Mouse (Mus musculus) intestine, embryonic 15.5 days (tissue): ENCODE data around the gene Peli2. TPM values are rescaled to one million over a fixed set of nuclear protein-coding genes. Genes with fewer than 3 reads are reported as not detected.

Experiments
- ATAC-seq: fragments of 200-750 bp; cut with Nextera tagmentation; 2 replicates; pipeline ENCODE4 v1.8.0; 2017; ENCODE audit warnings: moderate TSS enrichment, moderate library complexity
- H3K27ac ChIP-seq: fragments of 300-500 bp; sonication (generic); 2 replicates; pipeline ENCODE4 v1.5.1; 2015; ENCODE audit warnings: mild to moderate bottlenecking, inconsistent platforms
- H3K27me3 ChIP-seq: fragments of 300-500 bp; sonication (generic); replicated peaks from 2 replicates; pipeline ENCODE4 v1.6.1; 2015; ENCODE audit warnings: inconsistent platforms
- H3K36me3 ChIP-seq: fragments of 300-500 bp; sonication (generic); 2 replicates; pipeline ENCODE4 v1.6.1; 2015; ENCODE audit warnings: inconsistent platforms
- H3K4me1 ChIP-seq: fragments of 300-500 bp; sonication (generic); replicated peaks from 2 replicates; pipeline ENCODE4 v1.6.1; 2015; ENCODE audit warnings: inconsistent platforms
- H3K4me2 ChIP-seq: fragments of 300-500 bp; sonication (generic); replicated peaks from 2 replicates; pipeline ENCODE4 v1.6.1; 2015; ENCODE audit warnings: mild to moderate bottlenecking, inconsistent platforms
- H3K4me3 ChIP-seq: fragments of 300-500 bp; sonication (generic); replicated peaks from 2 replicates; pipeline ENCODE4 v1.5.1; 2015; ENCODE audit warnings: inconsistent platforms
- H3K9ac ChIP-seq: fragments of 300-500 bp; sonication (generic); 2 replicates; pipeline ENCODE4 v1.6.1; 2015; ENCODE audit warnings: inconsistent platforms
- H3K9me3 ChIP-seq: fragments of 300-500 bp; sonication (generic); 2 replicates; pipeline ENCODE4 v1.6.1; 2016; ENCODE audit warnings: inconsistent platforms
- WGBS: fragments of 180-500 bp; shearing (Covaris S2); methylation state at CpG from one replicate; pipeline ENCODE4 v1.1.7; 2015; 5-methylcytosine and 5-hydroxymethylcytosine counted together
- polyA plus RNA-seq: library from polyadenylated mRNA; unstranded; fragments of >200 nt; fragmentation: Nextera tagmentation; extraction: Ambion mirVana; gene quantifications from 2 replicates; pipeline ENCODE4 v1.2.1, GENCODE M21; 2015

Peli2 gene
- polyA plus RNA-seq, 1 experiment from 2014 or later: 5.3 TPM

GRCm38 (mm10) chr14:48159401-48159800 lies 38.8 kb downstream of the Peli2 start:
- H3K4me1 ChIP-seq: no peaks in the 10 kb centered on the region; the same call in 1 of the 2 replicates
- H3K4me2 ChIP-seq: no peak overlapping the region
- no peaks in the 10 kb centered on the region for H3K36me3 ChIP-seq
- no peak for ATAC-seq
- no peaks in the 10 kb centered on the region for H3K27me3 ChIP-seq
- 58% methylated on average over 3 of the region's 3 CpGs for WGBS
- no peak overlapping the region for H3K27ac ChIP-seq
- H3K9me3 ChIP-seq: no peaks in the 10 kb centered on the region
- no peak overlapping the region for H3K9ac ChIP-seq
- H3K4me3 ChIP-seq: no peak overlapping the region

- no peak overlapping the region for H3K4me2 ChIP-seq
- peaks cover 9% of the 10 kb centered on the region for H3K4me1 ChIP-seq
- no peak overlapping the region for H3K27ac ChIP-seq
- H3K9ac ChIP-seq: no peak overlapping the region
- WGBS: 94% methylated on average over 14 of the region's 14 CpGs
- no peaks in the 10 kb centered on the region for H3K36me3 ChIP-seq
- H3K9me3 ChIP-seq: no peaks in the 10 kb centered on the region
- H3K4me3 ChIP-seq: no peak overlapping the region
- ATAC-seq: no peak
- no peaks in the 10 kb centered on the region for H3K27me3 ChIP-seq
Measured at GRCm38 (mm10) chr14:48162446-48162845, 41.8 kb downstream of the Peli2 start.

GRCm38 (mm10) chr14:48164917-48165316 lies 44.3 kb downstream of the Peli2 start:
- H3K27ac ChIP-seq: no peak overlapping the region
- peaks cover 9% of the 10 kb centered on the region for H3K4me1 ChIP-seq
- H3K9ac ChIP-seq: no peak overlapping the region
- ATAC-seq: 0 out of 2 replicates have a peak, but pooled peaks have one; percentile 10
- H3K4me3 ChIP-seq: no peak overlapping the region
- no peak overlapping the region for H3K4me2 ChIP-seq
- WGBS: 41% methylated on average over 8 of the region's 8 CpGs
- H3K9me3 ChIP-seq: no peaks in the 10 kb centered on the region
- no peaks in the 10 kb centered on the region for H3K27me3 ChIP-seq
- no peaks in the 10 kb centered on the region for H3K36me3 ChIP-seq

- no peak for ATAC-seq
- WGBS: 95% methylated on average over 9 of the region's 9 CpGs
- Histone ChIP-seq H3K4me3 (no peak overlapping the region), H3K27me3 (no peaks in the 10 kb centered on the region), H3K9ac (no peak overlapping the region), H3K27ac (no peak overlapping the region), H3K36me3 (no peaks in the 10 kb centered on the region), H3K9me3 (no peaks in the 10 kb centered on the region), H3K4me1 (peaks cover 13% of the 10 kb centered on the region), H3K4me2 (no peak overlapping the region)
Measured at GRCm38 (mm10) chr14:48166396-48166795, 45.8 kb downstream of the Peli2 start.

GRCm38 (mm10) chr14:48167020-48167419 lies 46.4 kb downstream of the Peli2 start:
- ATAC-seq: no peak
- H3K9ac ChIP-seq: no peak overlapping the region
- H3K27ac ChIP-seq: no peak overlapping the region
- H3K36me3 ChIP-seq: no peaks in the 10 kb centered on the region
- 50% methylated on average over 3 of the region's 3 CpGs for WGBS
- H3K9me3 ChIP-seq: no peaks in the 10 kb centered on the region
- no peak overlapping the region for H3K4me3 ChIP-seq
- no peaks in the 10 kb centered on the region for H3K27me3 ChIP-seq
- H3K4me1 ChIP-seq: peaks cover 19% of the 10 kb centered on the region
- H3K4me2 ChIP-seq: no peak overlapping the region

- Histone ChIP-seq H3K27ac (no peak overlapping the region), H3K4me2 (no peak overlapping the region), H3K27me3 (no peaks in the 10 kb centered on the region), H3K36me3 (no peaks in the 10 kb centered on the region), H3K4me1 (peaks cover 23% of the 10 kb centered on the region), H3K4me3 (no peak overlapping the region), H3K9me3 (no peaks in the 10 kb centered on the region), H3K9ac (no peak overlapping the region)
- ATAC-seq: no peak
- 74% methylated on average over 6 of the region's 6 CpGs for WGBS
Measured at GRCm38 (mm10) chr14:48168116-48168515, 47.5 kb downstream of the Peli2 start.

- WGBS: 59% methylated on average over 7 of the region's 7 CpGs
- H3K4me3 ChIP-seq: no peak overlapping the region
- ATAC-seq: no peak
Measured at GRCm38 (mm10) chr14:48169970-48170369, 49.3 kb downstream of the Peli2 start.

GRCm38 (mm10) chr14:48171268-48171667 lies 50.6 kb downstream of the Peli2 start:
- no peaks in the 10 kb centered on the region for H3K27me3 ChIP-seq
- no peak overlapping the region for H3K9ac ChIP-seq
- no peak overlapping the region for H3K27ac ChIP-seq
- H3K4me3 ChIP-seq: no peak overlapping the region
- H3K4me1 ChIP-seq: peaks cover 16% of the 10 kb centered on the region
- no peaks in the 10 kb centered on the region for H3K9me3 ChIP-seq
- WGBS: 60% methylated on average over 12 of the region's 12 CpGs
- no peak overlapping the region for H3K4me2 ChIP-seq
- ATAC-seq: no peak
- H3K36me3 ChIP-seq: no peaks in the 10 kb centered on the region

More at GRCm38 (mm10) chr14:48169970-48170369, 49.3 kb downstream of the Peli2 start:
- Histone ChIP-seq H3K4me2 (no peak overlapping the region), H3K36me3 (no peaks in the 10 kb centered on the region), H3K9ac (no peak overlapping the region), H3K9me3 (no peaks in the 10 kb centered on the region), H3K4me1 (peaks cover 22% of the 10 kb centered on the region), H3K27ac (no peak overlapping the region), H3K27me3 (no peaks in the 10 kb centered on the region)

- WGBS: 28% methylated on average over 8 of the region's 8 CpGs
- H3K4me3 ChIP-seq: no peak overlapping the region
- no peaks in the 10 kb centered on the region for H3K9me3 ChIP-seq
- no peak overlapping the region for H3K9ac ChIP-seq
- H3K27ac ChIP-seq: no peak overlapping the region
- no peak overlapping the region for H3K4me2 ChIP-seq
- H3K36me3 ChIP-seq: no peaks in the 10 kb centered on the region
- peaks cover 14% of the 10 kb centered on the region for H3K4me1 ChIP-seq
- ATAC-seq: peak; percentile 68; the same call in 1 of the 2 replicates
- H3K27me3 ChIP-seq: no peaks in the 10 kb centered on the region
Measured at GRCm38 (mm10) chr14:48172026-48172425, 51.4 kb downstream of the Peli2 start.

GRCm38 (mm10) chr14:48172876-48173275 lies 52.3 kb downstream of the Peli2 start:
- no peak overlapping the region for H3K4me3 ChIP-seq
- H3K36me3 ChIP-seq: no peaks in the 10 kb centered on the region
- no peak for ATAC-seq
- peaks cover 14% of the 10 kb centered on the region for H3K4me1 ChIP-seq
- H3K27ac ChIP-seq: no peak overlapping the region
- WGBS: 89% methylated on average over 8 of the region's 8 CpGs
- no peaks in the 10 kb centered on the region for H3K27me3 ChIP-seq
- H3K9ac ChIP-seq: no peak overlapping the region
- H3K4me2 ChIP-seq: no peak overlapping the region
- H3K9me3 ChIP-seq: no peaks in the 10 kb centered on the region

GRCm38 (mm10) chr14:48173840-48174239 lies 53.2 kb downstream of the Peli2 start:
- Histone ChIP-seq H3K27me3 (no peaks in the 10 kb centered on the region), H3K9me3 (no peaks in the 10 kb centered on the region), H3K36me3 (no peaks in the 10 kb centered on the region), H3K4me1 (peaks cover 14% of the 10 kb centered on the region), H3K9ac (no peak overlapping the region), H3K4me3 (no peak overlapping the region), H3K4me2 (no peak overlapping the region), H3K27ac (no peak overlapping the region)
- WGBS: 55% methylated on average over 9 of the region's 9 CpGs
- no peak for ATAC-seq

- H3K27me3 ChIP-seq: no peaks in the 10 kb centered on the region
- H3K9me3 ChIP-seq: no peaks in the 10 kb centered on the region
- no peak for ATAC-seq
- peaks cover 14% of the 10 kb centered on the region for H3K4me1 ChIP-seq
- no peak overlapping the region for H3K4me3 ChIP-seq
- H3K4me2 ChIP-seq: no peak overlapping the region
- no peak overlapping the region for H3K27ac ChIP-seq
- H3K36me3 ChIP-seq: no peaks in the 10 kb centered on the region
- no peak overlapping the region for H3K9ac ChIP-seq
- WGBS: 68% methylated on average over 4 of the region's 4 CpGs
Measured at GRCm38 (mm10) chr14:48174356-48174755, 53.7 kb downstream of the Peli2 start.

- no peaks in the 10 kb centered on the region for H3K36me3 ChIP-seq
- no peaks in the 10 kb centered on the region for H3K27me3 ChIP-seq
- peaks cover 14% of the 10 kb centered on the region for H3K4me1 ChIP-seq
- no peak overlapping the region for H3K4me3 ChIP-seq
- H3K27ac ChIP-seq: no peak overlapping the region
- no peaks in the 10 kb centered on the region for H3K9me3 ChIP-seq
- no peak overlapping the region for H3K4me2 ChIP-seq
- WGBS: 83% methylated on average over 8 of the region's 8 CpGs
- no peak overlapping the region for H3K9ac ChIP-seq
- no peak for ATAC-seq
Measured at GRCm38 (mm10) chr14:48175115-48175514, 54.5 kb downstream of the Peli2 start.
